Mouse (Mus musculus) ovary, adult 18-20 months (tissue): ENCODE data around the gene Ccr8.
"Not testable (repeated sequence)": the region's sequence is repeated elsewhere in the genome, so short reads cannot be mapped to it uniquely, and the experiment has no call there.

Experiments
- DNase-seq: peaks from one replicate; pipeline ENCODE4 v3.0.0; 2022; ENCODE audit warnings: low spot score, mixed read lengths

The Ccr8 gene

DNA sequence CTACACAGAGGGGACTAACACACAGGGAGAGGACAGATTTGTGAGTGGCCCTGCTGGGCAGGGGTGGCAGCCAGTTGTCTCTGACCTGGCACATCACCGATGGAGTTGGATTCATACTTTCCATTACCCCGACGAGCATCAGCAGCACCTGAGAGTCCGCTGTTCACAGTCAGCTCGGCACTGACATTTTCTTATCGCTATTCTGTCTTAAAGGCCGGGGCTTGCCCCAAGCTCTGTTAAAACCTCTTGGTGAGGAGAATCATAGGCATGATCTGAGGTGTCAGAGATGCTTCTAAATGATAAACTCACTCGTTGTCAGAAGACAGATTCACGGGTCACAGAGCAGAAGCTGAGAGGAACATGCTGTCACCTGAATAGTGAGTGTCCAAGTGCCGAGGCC, 828 bp upstream of the Ccr8 start:
- DNase-seq: no peak

DNA sequence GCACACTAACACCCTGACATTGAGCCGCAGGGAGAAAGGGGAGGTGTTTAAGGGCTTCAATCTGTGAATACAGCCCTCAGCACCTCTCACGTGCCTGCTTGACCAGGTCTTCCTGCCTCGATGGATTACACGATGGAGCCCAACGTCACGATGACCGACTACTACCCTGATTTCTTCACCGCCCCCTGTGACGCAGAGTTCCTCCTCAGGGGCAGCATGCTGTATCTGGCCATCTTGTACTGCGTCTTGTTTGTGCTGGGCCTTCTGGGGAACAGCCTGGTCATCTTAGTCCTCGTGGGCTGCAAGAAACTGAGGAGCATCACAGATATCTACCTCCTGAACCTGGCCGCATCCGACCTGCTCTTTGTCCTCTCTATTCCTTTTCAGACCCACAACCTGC, 1.8 kb downstream of the Ccr8 start:
- no peak for DNase-seq

DNA sequence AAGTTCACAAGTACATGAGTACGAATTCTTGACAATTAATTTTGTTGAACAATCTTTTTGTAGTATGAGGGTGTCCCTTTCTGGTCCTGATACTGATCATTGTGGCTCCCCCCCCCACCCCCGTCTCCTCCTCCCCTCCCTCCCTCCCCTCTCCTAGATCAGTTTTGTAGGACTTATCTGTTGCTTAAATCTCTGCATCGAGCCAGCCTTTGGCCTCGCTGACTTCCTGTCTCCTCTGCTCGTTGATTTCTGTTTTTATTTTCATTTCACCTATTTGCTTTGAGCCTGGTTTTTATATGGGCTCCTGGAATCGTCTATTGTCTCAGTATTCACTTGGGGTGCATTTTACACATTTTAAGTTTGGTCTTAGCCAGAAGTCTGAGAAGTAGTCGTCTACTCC, 4.0 kb downstream of the Ccr8 start:
- no peak for DNase-seq

DNA sequence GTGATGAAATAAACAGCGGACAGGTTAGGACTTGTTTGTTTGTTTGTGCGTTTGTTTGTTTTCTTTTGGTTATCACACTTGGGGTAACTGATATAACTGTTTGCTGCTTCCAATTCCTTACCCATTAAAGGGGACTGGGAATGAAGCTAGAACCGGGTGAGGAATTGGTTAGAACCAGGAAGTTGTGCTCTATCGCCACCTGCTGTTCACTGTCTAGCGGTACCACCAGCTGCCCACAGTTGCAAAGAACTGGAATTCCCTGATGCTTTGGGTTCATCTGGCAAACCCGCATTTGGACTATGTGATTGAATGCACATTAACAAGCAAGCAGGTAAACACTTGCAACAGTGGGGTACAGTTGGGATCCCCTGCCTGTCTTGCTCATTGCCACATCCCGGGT, 6.8 kb downstream of the Ccr8 start:
- no peak for DNase-seq

DNA sequence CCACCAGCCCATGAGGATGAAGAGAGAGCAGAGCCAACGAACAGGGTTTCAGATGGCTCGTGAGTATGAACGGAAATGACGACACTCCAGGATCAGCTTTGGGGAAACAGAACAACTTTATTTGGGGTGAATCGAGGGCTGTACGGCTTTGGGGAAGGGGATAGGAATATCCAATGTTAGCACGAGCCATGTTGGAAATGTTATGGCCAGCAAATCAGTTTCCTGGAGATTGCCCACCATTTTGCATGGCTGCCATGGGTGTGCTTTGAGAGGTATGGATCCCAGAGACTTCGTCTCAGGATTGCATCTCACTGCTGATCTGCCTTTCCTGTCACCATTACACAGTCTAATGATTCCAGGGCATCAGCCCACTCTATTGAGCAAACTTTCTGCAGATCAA, 7.4 kb downstream of the Ccr8 start:
- DNase-seq: no peak

DNA sequence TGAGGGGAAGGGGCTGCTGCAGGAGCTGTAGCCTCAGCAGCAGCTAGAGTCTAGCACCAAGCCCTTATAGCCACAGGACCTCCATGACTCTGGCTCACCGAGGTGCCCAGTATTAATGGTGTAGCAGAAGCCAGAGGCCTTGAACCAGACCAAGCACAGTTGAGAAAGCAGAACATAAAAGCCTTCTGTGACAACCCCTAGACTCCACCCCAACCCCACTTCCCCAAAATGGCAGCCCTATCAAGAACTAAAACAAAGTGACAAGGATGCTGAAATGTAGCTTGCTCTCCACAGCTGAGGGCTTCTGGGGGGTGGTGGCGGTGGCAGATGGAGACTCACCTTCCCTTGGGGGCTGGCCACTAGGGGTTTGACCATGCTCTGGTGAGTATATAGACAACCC, 9.3 kb downstream of the Ccr8 start:
- no peak for DNase-seq

DNA sequence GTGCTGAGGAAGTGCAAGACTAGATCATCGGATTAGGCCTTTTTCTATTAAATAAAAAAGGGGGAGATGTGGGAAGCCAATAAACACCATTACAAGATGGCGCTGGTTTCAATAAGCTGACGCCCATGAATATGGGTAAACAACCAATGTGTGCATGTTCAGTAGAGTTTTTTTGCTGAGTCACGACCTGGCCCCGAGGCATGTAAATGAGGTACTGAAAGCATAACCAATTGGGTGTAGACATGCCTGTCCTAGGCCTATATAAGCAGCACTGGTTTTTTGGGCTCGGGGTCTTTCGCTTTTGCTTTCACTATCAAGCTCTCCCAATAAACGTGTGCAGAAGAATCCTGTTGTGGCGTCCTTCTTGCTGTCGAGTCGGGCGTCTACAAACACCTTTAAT, 17.0 kb downstream of the Ccr8 start:
- DNase-seq: not testable (repeated sequence)

DNA sequence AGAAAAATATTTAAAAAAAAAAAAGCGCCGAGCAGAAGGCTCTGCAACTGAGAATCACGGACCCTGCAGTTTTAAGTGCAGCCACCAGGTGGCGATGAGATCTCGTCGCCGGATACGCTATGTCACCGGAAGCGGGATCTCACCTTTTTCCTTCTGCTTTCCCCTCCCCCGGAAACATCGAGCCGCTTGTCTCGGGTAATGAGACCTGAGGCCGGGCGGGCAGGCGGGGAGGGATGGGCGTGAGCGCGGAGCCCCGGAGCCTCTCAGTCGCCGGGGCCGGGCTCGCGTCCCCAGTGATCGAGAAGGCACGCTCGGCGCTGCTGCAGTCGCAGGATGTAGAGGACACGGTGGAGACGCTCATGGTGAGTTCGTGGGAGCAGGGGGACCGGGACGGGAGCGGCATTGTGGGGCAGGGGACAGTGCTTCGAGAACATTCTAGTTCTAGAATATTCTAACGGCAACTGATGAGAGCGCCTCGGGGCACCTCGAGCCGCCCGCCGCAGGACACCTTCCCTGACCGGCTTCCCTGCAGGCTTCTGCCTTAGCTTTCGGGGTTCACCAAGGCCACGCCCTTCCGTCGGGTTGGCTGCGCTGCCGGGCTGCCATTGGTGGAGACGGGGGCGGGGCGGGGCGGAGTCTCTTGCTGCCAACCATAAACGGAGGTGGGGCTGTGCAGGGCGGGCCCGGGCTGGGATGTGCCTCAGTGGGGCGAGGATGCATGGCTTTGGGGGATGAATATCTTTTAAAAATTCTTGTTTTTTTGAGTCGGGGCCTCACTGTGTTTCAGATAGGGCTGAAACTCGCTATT, 18.5 kb downstream of the Ccr8 start, which contains the start of gene Slc25a38:
Slc25a38 (plus strand) TSS at position 164 of the 808 bp plus-strand sequence.
- DNase-seq: peak; percentile 91

DNA sequence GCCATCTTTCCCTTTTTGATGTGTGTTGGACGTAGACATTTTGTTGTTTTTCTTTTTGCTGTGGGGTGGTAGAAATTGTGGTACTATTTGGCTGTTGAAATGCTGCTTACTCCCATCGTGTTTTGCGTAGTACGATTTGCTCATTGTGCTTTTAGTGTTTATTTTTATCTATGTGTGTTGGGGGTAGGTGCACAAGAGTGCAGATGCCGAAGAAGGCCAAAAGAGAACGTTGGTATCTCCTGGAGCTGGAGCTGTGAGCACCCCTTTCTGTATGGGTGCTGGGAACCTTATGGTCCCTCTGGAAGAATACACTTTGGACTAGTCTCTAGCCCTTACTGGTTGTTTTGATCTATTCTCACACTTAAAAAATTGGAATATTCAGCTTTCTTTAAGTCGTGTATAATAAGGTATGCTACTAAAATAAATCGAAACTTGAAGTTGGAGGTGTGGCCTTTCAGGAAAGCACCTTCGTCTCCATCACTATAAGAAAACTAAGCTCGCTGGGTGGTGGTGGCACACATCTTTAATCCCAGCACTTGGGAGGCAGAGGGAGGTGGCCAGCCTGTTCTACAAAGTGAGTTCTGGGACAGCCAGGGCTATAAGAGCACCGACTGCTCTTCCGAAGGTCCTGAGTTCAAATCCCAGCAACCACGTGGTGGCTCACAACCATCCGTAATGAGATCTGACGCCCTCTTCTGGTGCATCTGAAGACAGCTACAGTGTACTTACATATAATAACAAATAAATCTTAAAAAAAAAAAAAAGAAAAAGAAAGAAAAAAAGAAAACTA, 19.4 kb downstream of the Ccr8 start:
- DNase-seq: no peak

DNA sequence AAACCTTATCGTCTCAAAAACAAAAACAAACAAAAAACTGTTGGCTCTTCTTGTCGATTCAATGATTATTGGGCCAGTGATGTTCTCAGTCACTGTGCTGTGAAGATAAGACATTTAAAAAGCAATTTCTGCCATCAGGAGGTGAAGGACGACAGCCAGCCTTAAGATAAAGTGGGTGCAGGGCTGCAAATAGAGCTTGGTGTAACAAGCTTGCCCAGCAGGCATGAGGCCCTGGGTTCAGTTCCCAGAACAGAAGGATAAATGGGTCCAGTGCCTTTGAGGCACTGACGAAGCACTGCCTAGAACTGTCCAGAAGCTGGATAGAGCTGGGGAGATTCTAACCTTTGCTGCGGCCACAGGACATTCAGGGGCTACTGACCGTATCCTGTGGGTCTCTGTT, 20.6 kb downstream of the Ccr8 start:
- DNase-seq: no peak

DNA sequence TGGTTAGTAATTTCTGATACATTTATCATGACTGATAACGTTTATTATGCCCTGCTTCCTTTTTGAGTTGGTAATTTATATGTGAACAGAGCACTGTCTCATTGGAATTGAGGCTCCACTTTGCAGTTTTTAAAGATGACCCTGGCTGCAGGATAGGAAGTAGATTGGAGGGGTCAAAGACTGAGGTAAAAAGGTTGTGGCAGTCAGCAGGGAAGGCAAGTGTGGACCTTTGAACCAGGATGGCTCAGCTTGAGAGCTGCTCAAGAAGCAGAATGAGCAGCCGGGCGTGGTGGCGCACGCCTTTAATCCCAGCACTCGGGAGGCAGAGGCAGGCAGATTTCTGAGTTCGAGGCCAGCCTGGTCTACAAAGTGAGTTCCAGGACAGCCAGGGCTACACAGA, 21.5 kb downstream of the Ccr8 start:
- no peak for DNase-seq

DNA sequence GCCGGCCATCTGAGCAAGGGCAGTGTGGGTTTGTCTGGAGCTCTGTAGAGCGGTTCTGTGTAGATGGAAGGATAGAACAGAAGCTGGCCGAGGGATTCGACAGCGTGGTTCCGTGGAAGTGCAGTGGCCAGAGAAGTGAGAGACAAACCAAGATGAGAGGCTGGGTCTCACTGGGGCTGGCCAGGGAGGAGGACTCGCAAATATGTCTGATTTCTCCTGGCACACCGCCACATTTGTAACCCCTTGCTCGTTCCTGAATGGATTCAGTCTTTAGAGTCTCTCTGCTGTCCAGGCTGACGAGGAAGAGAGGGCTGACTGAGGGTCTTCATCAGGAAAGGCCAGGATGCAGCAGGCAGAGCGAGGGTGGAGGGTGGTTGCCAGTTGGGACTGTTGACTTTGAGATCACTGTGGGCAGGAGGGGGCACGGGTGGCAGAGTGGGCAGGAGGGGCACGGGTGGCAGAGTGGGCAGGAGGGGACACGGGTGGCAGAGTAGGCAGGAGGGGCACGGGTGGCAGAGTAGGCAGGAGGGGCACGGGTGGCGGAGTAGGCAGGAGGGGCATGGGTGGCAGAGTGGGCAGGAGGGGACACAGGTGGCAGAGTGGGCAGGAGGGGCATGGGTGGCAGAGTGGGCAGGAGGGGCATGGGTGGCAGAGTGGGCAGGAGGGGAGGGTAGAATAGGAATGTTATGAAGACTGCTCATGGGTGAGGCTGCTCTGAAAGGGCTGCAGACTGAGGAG, 22.3 kb downstream of the Ccr8 start:
- no peak for DNase-seq

DNA sequence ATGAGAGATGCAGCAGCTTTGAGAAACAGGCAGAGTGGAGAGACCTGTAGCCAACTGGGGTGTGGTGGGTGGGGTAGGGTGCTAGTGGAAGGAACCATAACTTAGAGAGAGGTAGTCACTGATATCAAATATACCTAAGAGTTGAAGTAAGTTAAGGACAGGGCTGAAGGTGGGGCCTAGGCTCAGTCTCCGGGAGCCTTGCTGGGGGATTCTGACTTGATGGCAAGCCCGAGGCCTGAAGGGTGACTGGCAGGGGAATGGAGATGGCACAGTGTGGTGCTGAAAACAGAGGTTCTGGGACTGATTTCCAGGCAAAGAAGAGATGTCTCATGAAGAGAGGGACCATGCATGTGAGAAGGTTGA, 22.9 kb downstream of the Ccr8 start:
- no peak for DNase-seq

DNA sequence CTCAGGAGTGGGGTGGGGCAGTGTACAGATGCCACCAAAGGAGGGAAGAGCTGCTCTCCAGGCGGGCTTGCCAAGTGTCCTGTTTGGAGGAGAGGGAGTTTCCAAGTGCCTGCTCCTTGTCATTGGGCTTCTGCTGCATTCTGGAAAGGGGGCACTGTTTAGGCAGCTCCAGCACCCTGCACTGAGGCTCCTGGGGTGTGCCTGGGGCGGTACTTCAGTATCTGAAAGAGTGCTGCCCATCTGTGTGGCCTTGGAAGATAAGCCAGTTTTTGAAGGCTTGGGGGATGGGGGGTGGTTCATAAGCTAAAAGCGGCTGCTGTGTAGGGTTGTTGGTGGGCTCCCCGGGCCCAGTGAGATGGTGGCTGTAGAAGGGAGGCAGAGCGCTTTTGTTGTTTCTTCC, 23.7 kb downstream of the Ccr8 start:
- DNase-seq: peak; percentile 69

DNA sequence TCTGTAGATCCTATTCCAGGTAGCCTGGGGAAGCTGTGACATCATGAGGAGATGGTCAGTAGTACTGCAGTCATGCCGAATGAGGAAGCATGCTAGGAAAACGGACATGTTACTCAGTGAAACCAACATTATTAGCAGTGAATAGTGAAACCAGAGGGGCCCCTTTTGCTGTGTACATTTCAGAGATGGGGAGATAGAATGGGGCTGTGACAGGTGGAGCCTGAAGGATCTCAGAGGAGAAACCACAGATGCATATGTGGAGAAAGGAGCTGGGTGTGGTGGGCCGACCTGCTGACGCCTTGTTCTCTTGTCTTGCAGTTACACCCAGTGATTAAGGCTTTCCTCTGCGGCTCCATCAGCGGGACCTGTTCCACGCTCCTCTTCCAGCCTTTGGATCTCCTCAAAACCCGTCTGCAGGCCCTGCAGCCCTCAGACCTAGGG, 24.3 kb downstream of the Ccr8 start:
- no peak for DNase-seq

DNA sequence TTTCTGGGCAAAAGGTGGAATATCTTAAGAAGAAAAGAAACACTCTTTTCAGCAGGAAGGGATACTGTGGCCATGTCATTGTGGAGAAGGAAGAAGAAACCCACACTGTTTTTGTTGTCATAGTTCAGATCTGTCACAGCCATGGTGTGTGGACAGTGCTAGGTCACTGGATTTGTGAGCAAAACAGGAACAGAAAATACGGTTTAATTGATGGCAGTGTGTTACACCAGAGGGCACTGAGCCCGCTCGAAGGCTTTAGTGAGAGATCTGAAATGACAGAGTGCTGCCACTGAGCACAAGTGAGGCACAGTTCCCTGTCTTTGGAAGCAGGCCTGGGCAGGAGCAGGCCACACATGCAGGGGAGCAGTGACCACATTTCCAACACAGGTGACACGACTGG, 26.3 kb downstream of the Ccr8 start:
- DNase-seq: no peak

DNA sequence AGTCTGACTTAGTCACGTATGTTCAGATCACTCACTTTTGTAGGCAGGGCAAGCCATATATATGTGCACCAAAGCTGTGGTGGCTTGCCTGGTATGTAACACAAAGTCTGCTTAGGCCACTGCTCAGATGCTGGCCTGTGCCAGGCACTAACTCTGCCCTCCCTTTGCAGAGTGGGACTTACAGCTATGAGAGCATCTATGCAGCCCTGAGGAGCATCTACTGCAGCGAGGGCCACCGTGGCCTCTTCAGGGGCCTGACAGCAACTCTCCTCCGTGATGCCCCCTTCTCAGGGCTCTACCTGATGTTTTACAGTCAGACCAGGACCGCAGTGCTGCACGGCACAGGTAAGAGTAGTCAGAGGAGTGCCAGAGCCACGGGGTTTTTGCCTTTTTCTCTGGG, 28.6 kb downstream of the Ccr8 start:
- DNase-seq: no peak

DNA sequence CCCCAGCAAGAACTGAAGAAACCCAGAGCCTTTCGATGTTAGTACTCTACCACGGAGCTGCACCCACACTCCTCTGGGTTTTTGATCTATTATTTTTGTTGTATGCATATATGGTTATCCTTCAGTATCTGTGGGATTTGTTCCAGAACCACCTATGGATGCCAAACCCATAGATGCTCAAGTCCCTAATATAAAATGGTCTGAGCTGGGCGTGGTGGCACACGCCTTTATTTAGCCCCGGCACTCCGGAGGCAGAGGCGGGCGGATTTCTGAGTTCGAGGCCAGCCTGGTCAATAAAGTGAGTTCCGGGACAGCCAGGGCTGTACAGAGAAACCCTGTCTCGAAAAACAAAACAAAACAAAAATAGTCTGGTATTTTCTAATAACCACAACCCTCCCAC, 35.0 kb downstream of the Ccr8 start:
- no peak for DNase-seq

DNA sequence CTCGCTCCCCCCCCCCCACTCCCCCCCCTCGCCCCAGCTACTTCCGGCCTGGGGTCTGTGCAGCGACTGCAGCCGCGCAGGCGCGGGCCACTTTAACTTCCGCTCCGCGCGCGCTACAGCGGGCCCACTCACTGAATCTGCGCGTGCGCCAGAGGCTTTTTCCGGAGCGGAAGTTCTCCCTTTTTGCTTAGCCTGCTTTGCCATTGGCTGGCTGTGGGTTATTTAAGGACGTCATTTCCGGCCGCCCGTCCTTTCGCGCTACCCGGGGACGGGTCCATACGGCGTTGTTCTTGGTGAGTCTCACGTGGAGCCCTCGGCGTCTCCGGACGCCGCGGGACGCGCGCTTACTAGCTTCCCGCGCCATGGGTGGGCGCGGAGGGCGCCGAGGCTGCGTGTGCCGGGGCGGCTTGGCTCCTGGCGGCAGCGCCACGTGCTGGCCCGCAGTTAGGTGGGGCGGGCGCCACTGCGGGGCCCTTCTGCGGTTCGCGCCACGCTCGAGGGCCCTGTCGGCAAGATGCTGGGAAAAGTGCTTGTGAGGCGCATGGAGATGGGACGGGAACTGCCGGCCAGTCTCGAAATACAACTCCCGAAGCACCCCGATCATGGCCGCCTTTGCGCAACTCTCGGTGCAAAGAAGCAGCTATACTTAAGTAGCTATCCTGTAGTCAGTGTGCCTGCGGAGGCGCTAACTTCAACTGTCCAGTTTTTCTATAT, 35.8 kb downstream of the Ccr8 start, which contains the start of gene Rpsa:
Rpsa (plus strand) TSS at position 152 of the 714 bp plus-strand sequence.
- peak; percentile 97 for DNase-seq

DNA sequence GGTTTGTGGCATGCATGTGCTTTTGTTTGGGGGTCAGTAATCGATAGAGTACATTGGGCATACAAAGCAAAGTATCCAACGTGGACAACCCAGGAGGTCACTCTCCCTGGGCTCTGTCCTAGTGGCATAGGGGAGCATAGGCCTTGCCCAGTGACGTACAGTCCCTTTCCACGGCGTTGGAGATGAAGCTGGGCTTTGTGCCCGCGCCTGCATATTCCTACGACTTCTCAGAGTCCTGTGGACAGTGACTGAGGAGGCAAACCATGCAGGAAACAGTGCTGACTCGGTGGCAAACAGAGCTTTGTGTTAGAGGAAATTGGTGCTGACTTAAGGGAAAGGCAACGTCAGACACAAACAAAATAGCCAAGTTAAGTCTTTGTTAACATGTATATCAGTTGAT, 37.4 kb downstream of the Ccr8 start:
- DNase-seq: no peak

DNA sequence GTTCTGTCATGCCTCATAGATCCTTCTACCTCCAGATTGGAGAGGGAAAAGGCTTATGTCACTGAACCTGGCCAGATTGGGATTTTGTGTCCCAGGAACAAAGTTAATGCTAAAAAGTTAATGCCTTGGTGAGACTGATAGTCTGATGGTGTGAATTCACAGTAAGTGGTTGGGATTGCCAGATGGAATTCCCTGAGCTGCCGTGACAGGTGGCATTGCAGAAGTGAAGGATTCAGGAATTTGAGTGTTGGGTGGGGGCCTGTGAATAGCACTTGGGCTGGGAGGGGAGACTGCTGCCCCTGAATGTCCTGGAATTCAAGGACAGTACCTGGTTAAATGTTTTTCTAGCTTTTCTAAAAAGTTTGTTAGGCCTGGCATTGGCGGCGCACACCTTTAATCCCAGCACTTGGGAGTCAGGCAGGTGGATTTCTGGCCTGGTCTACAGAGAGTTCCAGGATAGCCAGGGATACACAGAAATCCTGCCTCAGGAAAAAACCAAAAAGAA, 39.9 kb downstream of the Ccr8 start:
- no peak for DNase-seq
